Mouse (Mus musculus) gastrocnemius, adult 2 months (tissue): ENCODE results near the gene Anks1b. TPM values are rescaled to one million over a fixed set of nuclear protein-coding genes. Genes with fewer than 3 reads are reported as not detected.

Experiments used
- DNase-seq: peaks from one replicate; pipeline ENCODE4 v3.0.0; 2022
- H3K27ac ChIP-seq: fragments of 200-600 bp; 2 replicates; pipeline ENCODE4 v1.8.1; 2022; ENCODE audit warnings: mild to moderate bottlenecking
- H3K4me3 ChIP-seq: fragments of 200-600 bp; 2 replicates; pipeline ENCODE4 v1.8.1; 2022; ENCODE audit warnings: mild to moderate bottlenecking, moderate library complexity
- CTCF ChIP-seq: fragments of 200-600 bp; IDR thresholded peaks from 2 replicates; pipeline ENCODE4 v1.8.1; 2022; ENCODE audit warnings: antibody characterized with exemption, mild to moderate bottlenecking, moderate library complexity
- intact Hi-C: fragments of 180-260 bp; cut with DNase I; formaldehyde crosslinking; loops from one replicate; pipeline ENCODE4 v1.15.1; 2025
- total RNA-seq, 2 experiments: library from RNA; stranded (reverse); gene quantifications; 2 replicates each; pipeline ENCODE4 v1.2.3; 2021

The Anks1b gene
- total RNA-seq, 2 experiments from 2014 or later: 0.20 to 0.22 TPM

DNA sequence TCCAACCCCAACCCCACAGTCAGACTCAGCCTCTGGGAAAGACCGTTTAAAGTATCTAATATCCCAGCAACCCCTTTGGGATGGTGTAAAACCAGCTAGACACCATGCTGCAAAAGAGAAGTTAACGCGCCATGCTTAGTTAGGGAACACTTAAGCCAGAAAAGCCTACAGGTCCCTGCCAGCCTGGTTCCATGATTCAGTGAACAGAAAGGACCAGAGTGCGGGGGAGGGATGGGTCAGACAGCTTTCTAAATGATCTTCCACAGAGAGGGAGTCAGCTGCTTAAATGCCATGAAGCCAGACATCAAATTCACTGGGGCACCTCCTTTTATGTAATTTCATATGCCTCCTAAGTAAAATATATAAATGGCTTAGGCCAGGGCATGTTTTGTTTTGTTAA, 764.0 kb downstream of the Anks1b start:
- TF ChIP-seq CTCF: no peak
- no peak for DNase-seq
- H3K4me3 ChIP-seq: no peak overlapping the region
- intact Hi-C loops: no loop called here
- H3K27ac ChIP-seq: no peak overlapping the region

DNA sequence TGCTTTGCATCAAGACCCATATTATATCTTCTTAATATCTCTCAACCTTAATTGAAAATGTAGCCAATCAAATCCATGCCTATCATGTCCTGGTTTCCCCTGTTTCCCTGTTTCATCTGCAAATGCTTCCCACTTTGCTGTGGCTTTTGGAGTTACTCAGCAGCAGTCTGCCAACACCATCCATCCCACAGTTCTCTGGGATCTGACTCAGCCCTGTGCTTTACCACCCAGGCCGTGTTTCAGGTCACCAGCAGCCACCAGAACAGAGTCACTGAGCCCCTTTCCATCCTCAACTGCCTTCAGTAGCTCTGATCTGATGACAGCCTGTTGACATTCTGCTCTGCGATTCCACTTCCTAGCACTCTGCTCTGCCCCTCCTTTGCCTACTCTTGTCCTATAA, 776.4 kb downstream of the Anks1b start:
- Histone ChIP-seq H3K27ac (no peak overlapping the region), H3K4me3 (no peak overlapping the region)
- no peak for DNase-seq
- no peak for TF ChIP-seq CTCF
- intact Hi-C loops: no loop called here

DNA sequence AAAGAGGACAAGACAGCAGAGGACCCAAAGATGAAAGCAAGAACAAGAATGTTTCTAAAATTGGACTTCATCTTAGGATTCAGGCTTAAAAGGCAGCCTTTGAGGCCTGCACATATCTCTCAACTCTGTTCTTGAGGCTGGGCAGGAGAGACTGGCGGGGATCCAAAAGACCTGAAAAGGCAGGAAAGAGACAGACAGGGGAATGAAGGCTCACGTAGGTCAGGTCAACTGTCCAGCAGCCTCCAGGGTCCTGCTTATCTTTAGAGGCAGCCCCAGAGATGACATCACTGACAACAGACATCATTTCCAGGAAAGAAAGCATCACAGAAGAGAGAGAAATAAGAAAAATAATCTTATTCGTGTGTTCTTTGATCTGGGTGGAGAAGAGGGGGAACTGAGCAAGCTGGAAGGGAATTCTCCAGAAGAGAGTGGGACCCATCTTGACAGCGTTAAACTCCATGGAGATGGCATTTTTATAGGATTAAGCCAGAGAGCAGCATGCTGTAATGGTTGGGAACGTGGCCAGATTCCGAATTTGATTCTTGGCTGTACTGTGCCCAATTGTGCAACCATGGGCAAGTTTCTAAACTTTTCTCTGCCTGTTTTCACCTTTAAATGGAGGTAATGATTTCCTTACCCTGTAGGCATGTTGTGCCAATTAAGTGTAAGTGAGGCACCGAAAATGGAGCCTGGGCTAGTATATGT, 784.3 kb downstream of the Anks1b start:
- Histone ChIP-seq H3K27ac (no peak overlapping the region), H3K4me3 (no peak overlapping the region)
- DNase-seq: peak; percentile 25
- no peak for TF ChIP-seq CTCF
- intact Hi-C loops: no loop called here

DNA sequence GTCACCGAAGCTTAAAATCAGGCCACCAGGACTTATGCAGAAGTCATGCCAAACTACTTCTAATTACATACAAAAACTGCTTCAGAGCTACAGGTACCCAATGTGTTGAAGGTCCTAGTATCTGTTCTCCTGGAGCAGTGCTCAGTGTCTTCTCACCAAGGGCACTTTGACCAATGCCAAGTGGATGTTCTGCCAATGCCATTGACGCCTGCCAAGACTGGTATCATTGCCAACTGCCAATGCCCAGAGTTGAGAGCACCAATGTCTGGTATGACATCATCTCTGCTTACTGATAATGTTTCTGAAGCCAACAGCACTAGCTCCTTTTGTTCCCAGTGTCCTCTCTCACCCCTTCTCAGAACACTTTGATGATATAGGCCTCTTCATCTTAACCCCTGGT, 793.4 kb downstream of the Anks1b start:
- Histone ChIP-seq H3K27ac (no peak overlapping the region), H3K4me3 (no peak overlapping the region)
- peak; percentile 75 for DNase-seq
- no peak for TF ChIP-seq CTCF
- intact Hi-C loops: no loop called here

DNA sequence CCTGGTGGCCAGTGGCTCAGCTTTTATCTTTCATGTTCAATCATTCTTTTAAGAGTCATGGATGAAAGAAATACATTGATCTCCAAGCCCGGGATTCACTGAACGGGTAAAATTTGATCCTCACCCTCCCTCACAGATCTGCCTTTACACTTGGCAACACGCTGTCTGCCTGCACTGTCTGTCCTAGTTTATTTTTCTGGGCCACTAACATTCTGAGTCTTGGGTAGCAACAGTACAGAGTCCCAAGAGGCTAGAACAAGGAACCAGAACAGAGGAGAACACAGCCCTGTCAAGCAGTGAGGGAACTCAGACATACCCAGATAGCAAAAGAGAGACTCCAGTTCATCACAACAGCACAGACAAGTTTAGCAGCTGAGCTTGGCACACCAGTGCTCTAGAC, 797.0 kb downstream of the Anks1b start:
- DNase-seq: no peak
- Histone ChIP-seq H3K27ac (no peak overlapping the region), H3K4me3 (no peak overlapping the region)
- intact Hi-C loops: no loop called here
- TF ChIP-seq CTCF: no peak

DNA sequence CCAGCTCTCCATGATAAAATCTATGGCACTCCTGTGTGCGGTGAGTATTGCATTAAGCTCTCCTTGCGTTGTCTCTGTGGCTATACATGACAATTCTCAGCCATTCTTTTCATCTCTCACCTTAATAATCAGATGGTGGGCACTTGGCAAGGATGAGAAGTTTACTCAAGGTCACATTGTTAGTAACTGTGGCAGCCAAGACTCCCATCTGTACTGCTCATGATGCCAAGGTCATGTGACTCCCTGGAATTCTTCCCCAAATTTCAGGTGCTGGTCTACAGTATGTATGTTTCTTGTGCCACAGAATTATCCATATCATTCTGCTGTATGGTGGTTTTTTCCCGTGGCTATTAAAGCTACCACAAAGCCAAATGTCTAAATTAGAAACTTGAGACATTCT, 798.8 kb downstream of the Anks1b start:
- DNase-seq: no peak
- intact Hi-C loops: no loop called here
- no peak overlapping the region for H3K4me3 ChIP-seq
- TF ChIP-seq CTCF: no peak
- H3K27ac ChIP-seq: no peak overlapping the region

DNA sequence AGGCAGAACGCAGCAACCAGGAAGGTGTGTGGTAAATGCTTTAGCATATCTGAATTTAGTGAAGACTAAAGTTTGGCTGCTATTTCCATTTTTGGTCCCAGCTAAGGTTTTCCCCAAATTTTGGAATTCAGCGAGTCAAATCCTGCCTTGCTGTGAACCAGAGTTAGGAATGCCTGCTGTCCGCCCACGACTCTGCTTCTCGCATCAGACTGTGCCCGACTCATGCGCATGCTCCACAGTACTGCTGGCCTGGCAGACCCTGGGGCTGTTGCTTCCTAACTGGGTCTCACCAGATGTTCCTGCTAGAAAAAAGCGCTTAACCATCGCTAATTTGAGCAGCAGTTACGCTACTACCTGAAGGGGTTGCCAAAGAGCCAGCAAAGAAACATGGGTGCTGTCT, 801.1 kb downstream of the Anks1b start:
- no peak for DNase-seq
- H3K27ac ChIP-seq: no peak overlapping the region
- TF ChIP-seq CTCF: no peak
- intact Hi-C loops: no loop called here
- no peak overlapping the region for H3K4me3 ChIP-seq

DNA sequence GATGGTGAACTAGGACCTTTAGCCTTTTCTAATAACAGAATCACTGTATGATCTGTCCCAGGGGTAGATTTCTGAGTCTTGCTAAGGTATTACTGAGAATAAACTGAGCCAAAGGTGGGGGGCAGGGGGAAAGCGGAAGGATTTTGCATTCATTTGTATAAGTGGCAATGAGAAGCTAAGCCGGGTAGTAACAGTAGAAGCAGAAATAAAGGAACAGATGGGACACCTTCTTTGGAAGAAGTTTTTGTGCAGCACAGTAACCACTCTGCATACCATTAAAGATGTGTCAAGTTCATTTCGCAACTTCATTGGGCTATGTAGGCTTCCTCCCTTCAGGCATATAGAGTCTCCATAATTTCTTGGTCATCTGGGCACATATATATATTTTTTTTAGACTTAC, 804.1 kb downstream of the Anks1b start:
- intact Hi-C loops: no loop called here
- no peak for TF ChIP-seq CTCF
- DNase-seq: no peak
- Histone ChIP-seq H3K4me3 (no peak overlapping the region), H3K27ac (no peak overlapping the region)

DNA sequence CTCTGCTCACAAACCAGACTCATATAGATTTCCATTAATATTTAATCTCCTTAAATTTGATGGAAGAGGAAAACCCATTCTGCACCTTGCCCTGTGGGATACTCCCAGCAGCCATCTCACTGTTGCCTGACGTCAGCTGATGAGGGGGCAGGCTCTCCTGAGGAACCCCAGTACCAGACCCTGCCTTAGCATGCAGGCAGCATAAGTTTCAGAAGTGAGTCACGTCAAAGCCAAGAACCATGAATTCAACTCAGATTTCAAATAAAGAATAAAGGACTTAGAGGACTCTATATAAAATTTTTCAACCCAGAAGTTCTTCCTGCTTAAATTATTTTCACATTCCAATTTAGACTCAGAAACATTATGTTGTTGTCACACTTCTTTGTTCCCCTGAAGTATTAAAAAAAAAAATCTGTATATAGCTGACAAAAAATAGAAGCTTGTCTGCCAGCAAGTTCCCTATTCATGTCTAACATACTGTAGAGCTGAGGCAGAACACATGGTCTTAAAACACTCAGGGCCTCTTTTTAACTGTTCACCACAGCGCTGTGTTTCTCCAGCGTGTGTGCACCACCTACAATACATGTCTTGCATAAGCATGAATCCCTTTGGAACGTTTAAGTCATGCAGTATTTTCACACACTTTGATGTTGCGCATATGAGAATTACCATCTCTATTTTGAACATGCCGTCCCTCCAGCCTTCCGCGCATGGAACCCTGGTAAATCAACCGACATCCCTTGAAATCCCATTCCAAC, 806.6 kb downstream of the Anks1b start:
- Histone ChIP-seq H3K27ac (no peak overlapping the region), H3K4me3 (no peak overlapping the region)
- DNase-seq: no peak
- intact Hi-C loops: no loop called here
- no peak for TF ChIP-seq CTCF

DNA sequence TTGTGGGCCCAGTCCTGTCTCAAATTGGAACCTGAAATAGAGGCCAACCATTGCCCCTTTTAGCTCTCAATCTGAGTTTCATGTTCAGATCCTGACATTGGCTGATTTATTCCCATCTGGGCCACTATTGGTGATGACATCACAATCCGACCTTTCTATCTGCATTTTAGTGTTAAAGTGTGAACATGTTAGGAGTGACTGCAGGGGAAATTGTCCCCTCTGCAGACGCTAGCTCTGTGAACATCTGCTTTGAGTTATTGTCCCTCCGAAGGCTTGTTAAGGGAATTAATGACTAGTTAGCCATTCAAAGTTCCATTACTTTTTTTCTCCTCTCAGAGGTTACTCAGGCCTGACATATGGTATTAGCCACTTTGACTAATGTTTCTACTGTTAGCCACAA, 810.5 kb downstream of the Anks1b start:
- Histone ChIP-seq H3K27ac (no peak overlapping the region), H3K4me3 (no peak overlapping the region)
- intact Hi-C loops: no loop called here
- TF ChIP-seq CTCF: no peak
- DNase-seq: no peak

DNA sequence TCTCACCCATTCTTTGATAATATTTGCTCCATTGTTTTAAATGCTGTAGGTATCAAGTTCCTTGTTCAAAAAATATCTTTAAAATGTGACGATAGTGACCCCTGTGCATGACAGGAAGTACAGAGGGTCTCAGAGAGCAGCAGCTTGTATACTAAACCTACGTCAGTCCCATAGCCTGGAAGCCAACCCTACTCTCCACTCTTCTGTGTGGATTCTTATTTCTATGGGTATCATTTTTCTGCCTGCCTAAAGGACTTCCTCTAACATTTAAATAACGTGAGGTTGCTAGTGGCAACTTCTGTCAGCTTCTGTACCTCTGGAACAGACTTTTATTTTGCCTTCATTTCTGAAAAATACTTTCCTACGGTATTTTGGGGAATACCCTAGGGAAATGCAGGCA, 812.1 kb downstream of the Anks1b start:
- DNase-seq: no peak
- no peak overlapping the region for H3K27ac ChIP-seq
- intact Hi-C loops: no loop called here
- H3K4me3 ChIP-seq: no peak overlapping the region
- no peak for TF ChIP-seq CTCF

DNA sequence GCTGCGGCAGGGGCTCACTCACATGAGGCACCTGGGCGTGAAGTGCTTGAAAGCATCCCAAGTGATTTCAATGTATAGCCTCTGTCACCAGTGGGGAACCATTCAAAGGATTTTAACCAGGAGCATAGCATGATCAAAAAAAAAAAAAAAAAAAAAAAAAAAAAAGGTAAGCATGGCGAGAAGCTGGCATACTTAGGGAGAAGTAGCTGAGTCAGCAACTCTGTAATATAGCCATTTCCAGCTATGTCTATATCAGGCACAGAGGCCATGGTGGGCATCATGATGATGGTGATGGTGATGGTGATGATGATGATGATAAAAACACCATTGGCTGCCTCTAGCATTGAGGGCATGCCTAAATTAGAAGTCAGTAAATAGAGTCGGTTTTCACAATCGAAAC, 814.8 kb downstream of the Anks1b start:
- intact Hi-C loops: no loop called here
- no peak overlapping the region for H3K27ac ChIP-seq
- no peak for DNase-seq
- H3K4me3 ChIP-seq: no peak overlapping the region
- TF ChIP-seq CTCF: no peak

DNA sequence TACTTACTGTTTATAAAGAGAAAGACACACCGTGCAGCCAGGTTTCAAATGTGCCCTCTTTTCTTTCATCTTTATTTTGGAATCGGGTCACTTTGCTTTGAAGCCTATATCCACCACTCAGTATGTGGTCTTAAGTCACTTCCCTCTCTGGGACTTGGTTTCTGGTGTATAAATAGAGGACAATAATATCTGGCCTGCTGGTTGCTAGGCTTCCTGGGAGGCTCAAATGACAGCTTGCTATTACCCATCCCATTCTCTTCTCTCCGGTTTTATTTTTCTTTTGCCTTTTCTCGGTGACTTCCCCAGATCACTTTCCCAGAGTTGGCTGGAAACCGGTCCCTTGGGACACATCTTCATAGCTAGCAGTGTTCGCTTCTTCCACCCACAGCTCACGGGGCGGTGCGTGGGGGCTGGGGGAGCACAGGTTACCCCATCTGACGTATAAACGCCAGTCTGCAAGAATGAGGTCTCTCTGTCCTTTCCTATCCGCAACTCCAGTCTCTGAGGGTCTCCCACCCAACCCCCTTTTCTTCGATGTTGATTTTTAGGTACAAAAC, 815.5 kb downstream of the Anks1b start:
- DNase-seq: peak; percentile 27
- intact Hi-C loops: no loop called here
- TF ChIP-seq CTCF: no peak
- Histone ChIP-seq H3K27ac (no peak overlapping the region), H3K4me3 (no peak overlapping the region)
